31 mouse cellular contexts compared by ENCODE assay signal in the genomic region with DNA sequence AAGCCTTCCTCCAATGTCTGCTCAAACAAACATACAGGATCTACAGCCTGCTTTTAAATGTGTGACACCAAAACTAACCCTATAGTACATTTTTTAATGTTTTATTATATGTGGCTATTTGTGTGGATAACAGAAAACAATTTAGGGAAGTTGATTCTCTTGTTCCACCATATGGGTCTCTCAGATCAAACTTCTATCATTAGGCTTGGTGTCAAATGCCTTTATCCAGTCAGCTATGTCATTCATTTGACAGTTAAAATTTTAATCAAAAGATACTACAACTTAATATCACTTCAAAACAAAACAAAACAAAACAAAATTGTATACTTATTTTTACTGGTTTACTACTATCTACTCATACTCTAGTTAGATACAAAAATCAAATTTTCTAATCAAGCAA.
"Had no signal": no experiment of that assay in that cellular context is flagged by ENCODE, and none has a peak within 500 bp of the region (broad histone marks: within the 10 kb centered on the region; RNA-seq: fewer than 3 reads in every experiment).

No protein-coding gene starts in this region.

- H3K27me3 ChIP-seq: heart, embryonic 12.5 days; heart, embryonic 13.5 days; heart, embryonic 15.5 days; hindbrain, embryonic 12.5 days; hindbrain, embryonic 13.5 days; hindbrain, embryonic 15.5 days; intestine, embryonic 15.5 days; kidney, embryonic 15.5 days had no signal

- H3K9me3 ChIP-seq: heart, embryonic 10.5 days; heart, embryonic 12.5 days; heart, embryonic 13.5 days; heart, embryonic 15.5 days; hindbrain, embryonic 10.5 days; hindbrain, embryonic 12.5 days; hindbrain, embryonic 13.5 days; hindbrain, embryonic 15.5 days; intestine, embryonic 15.5 days; kidney, embryonic 15.5 days had no signal

- H3K9ac ChIP-seq: heart, embryonic 12.5 days; heart, embryonic 13.5 days; heart, embryonic 15.5 days; hindbrain, embryonic 12.5 days; hindbrain, embryonic 13.5 days; hindbrain, embryonic 14.5 days; hindbrain, embryonic 15.5 days; intestine, embryonic 15.5 days; kidney, embryonic 15.5 days had no signal

- H3K36me3 ChIP-seq: heart, embryonic 10.5 days; heart, embryonic 12.5 days; heart, embryonic 13.5 days; heart, embryonic 15.5 days; hindbrain, embryonic 12.5 days; hindbrain, embryonic 13.5 days; hindbrain, embryonic 15.5 days; intestine, embryonic 15.5 days; kidney, embryonic 15.5 days had no signal

- H3K4me3 ChIP-seq: heart, embryonic 10.5 days; heart, embryonic 12.5 days; heart, embryonic 13.5 days; heart, embryonic 15.5 days; hindbrain, embryonic 10.5 days; hindbrain, embryonic 12.5 days; hindbrain, embryonic 13.5 days; hindbrain, embryonic 15.5 days; intestine, embryonic 15.5 days; kidney, embryonic 15.5 days; layer of hippocampus, adult 2 months; left cerebral cortex, adult 2 months had no signal

- DNase-seq: heart, postnatal 10 days; heart, postnatal 14 days; heart, postnatal 36 days; heart, postnatal 4 days; kidney, adult 11 months; kidney, adult 18-20 months; kidney, adult 2 months; kidney, adult 8-10 months; kidney, adult 9 months; kidney, postnatal 10 days; kidney, postnatal 14 days; kidney, postnatal 25 days; kidney, postnatal 36 days; kidney, postnatal 4 days; layer of hippocampus, adult 9-11 months; layer of hippocampus, postnatal 36 days had no signal

- H3K27ac ChIP-seq: heart, embryonic 10.5 days; heart, embryonic 13.5 days; heart, embryonic 15.5 days; hindbrain, embryonic 10.5 days; hindbrain, embryonic 12.5 days; hindbrain, embryonic 13.5 days; hindbrain, embryonic 14.5 days; hindbrain, embryonic 15.5 days; hindbrain, postnatal 0 days; intestine, embryonic 15.5 days; kidney, embryonic 15.5 days; kidney, postnatal 0 days; layer of hippocampus, adult 2 months; left cerebral cortex, adult 2 months had no signal

- H3K4me1 ChIP-seq: intestine, embryonic 15.5 days had no signal
